Mouse (Mus musculus): ENCODE results near the gene Pla1a. TPM values are rescaled to one million over a fixed set of nuclear protein-coding genes. Genes with fewer than 3 reads are reported as not detected.

Gene Pla1a
- total and polyA plus RNA-seq, 2 experiments from 2014 or later: 0.74 to 2.5 TPM

GRCm38 (mm10) chr16:38474677-38475286 lies 41.8 kb upstream of the Pla1a start:
- H3K4me3 ChIP-seq (ENCODE audit: low read depth, low read length): no peak overlapping the region
- ATAC-seq: no peak
- no peaks in the 10 kb centered on the region for H3K36me3 ChIP-seq (ENCODE audit: insufficient read depth)
- H3K9me3 ChIP-seq (ENCODE audit: low read length): no peaks in the 10 kb centered on the region
- no peak overlapping the region for H3K4me2 ChIP-seq (ENCODE audit: low read depth)
- H3K27ac ChIP-seq (ENCODE audit: low read depth, low read length): no peak overlapping the region
- 91% methylated on average over 9 of the region's 9 CpGs for WGBS
- no peak overlapping the region for H3K9ac ChIP-seq
- no peak for DNase-seq
- no peaks in the 10 kb centered on the region for H3K27me3 ChIP-seq (ENCODE audit: insufficient read depth, low read length)
- TF ChIP-seq CTCF (IDR thresholded peaks at IDR 0.05; ENCODE audit: low read depth): no peak
- H3K4me1 ChIP-seq (ENCODE audit: insufficient read depth): no peaks in the 10 kb centered on the region

- TF ChIP-seq CTCF (IDR thresholded peaks at IDR 0.05; ENCODE audit: low read depth): no peak
Observed at GRCm38 (mm10) chr16:38473661-38474060, 40.7 kb upstream of the Pla1a start.

GRCm38 (mm10) chr16:38472507-38472873 lies 39.5 kb upstream of the Pla1a start:
- Histone ChIP-seq H3K36me3 (ENCODE audit: insufficient read depth) (no peaks in the 10 kb centered on the region), H3K27ac (ENCODE audit: low read depth, low read length) (no peak overlapping the region), H3K4me1 (ENCODE audit: insufficient read depth) (no peaks in the 10 kb centered on the region), H3K4me3 (ENCODE audit: low read depth, low read length) (no peak overlapping the region), H3K9me3 (ENCODE audit: low read length) (no peaks in the 10 kb centered on the region), H3K27me3 (ENCODE audit: insufficient read depth, low read length) (no peaks in the 10 kb centered on the region), H3K9ac (no peak overlapping the region), H3K4me2 (ENCODE audit: low read depth) (no peak overlapping the region)
- WGBS: 92% methylated on average over 5 of the region's 5 CpGs
- TF ChIP-seq CTCF (IDR thresholded peaks at IDR 0.05; ENCODE audit: low read depth): no peak
- DNase-seq (no peak), ATAC-seq (no peak)

More at GRCm38 (mm10) chr16:38473661-38474060, 40.7 kb upstream of the Pla1a start:
- Histone ChIP-seq H3K36me3 (ENCODE audit: insufficient read depth) (no peaks in the 10 kb centered on the region), H3K9me3 (ENCODE audit: low read length) (no peaks in the 10 kb centered on the region), H3K4me1 (ENCODE audit: insufficient read depth) (no peaks in the 10 kb centered on the region), H3K4me3 (ENCODE audit: low read depth, low read length) (no peak overlapping the region), H3K27me3 (ENCODE audit: insufficient read depth, low read length) (no peaks in the 10 kb centered on the region), H3K9ac (no peak overlapping the region), H3K4me2 (ENCODE audit: low read depth) (no peak overlapping the region), H3K27ac (ENCODE audit: low read depth, low read length) (no peak overlapping the region)
- no peak for DNase-seq
- 91% methylated on average over 5 of the region's 5 CpGs for WGBS
- ATAC-seq: no peak

- H3K27me3 ChIP-seq (ENCODE audit: insufficient read depth, low read length): no peaks in the 10 kb centered on the region
- WGBS: 85% methylated on average over 11 of the region's 11 CpGs
- no peak for DNase-seq
- no peaks in the 10 kb centered on the region for H3K4me1 ChIP-seq (ENCODE audit: insufficient read depth)
- H3K9ac ChIP-seq: no peak overlapping the region
- H3K9me3 ChIP-seq (ENCODE audit: low read length): no peaks in the 10 kb centered on the region
- H3K4me3 ChIP-seq (ENCODE audit: low read depth, low read length): no peak overlapping the region
- ATAC-seq: no peak
- H3K36me3 ChIP-seq (ENCODE audit: insufficient read depth): no peaks in the 10 kb centered on the region
- TF ChIP-seq CTCF (IDR thresholded peaks at IDR 0.05; ENCODE audit: low read depth): no peak
- H3K27ac ChIP-seq (ENCODE audit: low read depth, low read length): no peak overlapping the region
- H3K4me2 ChIP-seq (ENCODE audit: low read depth): no peak overlapping the region
Observed at GRCm38 (mm10) chr16:38471697-38472506, 39.0 kb upstream of the Pla1a start.

- Histone ChIP-seq H3K36me3 (ENCODE audit: insufficient read depth) (no peaks in the 10 kb centered on the region), H3K9ac (no peak overlapping the region), H3K4me2 (ENCODE audit: low read depth) (no peak overlapping the region), H3K4me3 (ENCODE audit: low read depth, low read length) (no peak overlapping the region), H3K27me3 (ENCODE audit: insufficient read depth, low read length) (no peaks in the 10 kb centered on the region), H3K9me3 (ENCODE audit: low read length) (no peaks in the 10 kb centered on the region), H3K4me1 (ENCODE audit: insufficient read depth) (no peaks in the 10 kb centered on the region), H3K27ac (ENCODE audit: low read depth, low read length) (no peak overlapping the region)
- no peak for DNase-seq
- ATAC-seq: no peak
- 65% methylated on average over 8 of the region's 8 CpGs for WGBS
- TF ChIP-seq CTCF (IDR thresholded peaks at IDR 0.05; ENCODE audit: low read depth): no peak
Observed at GRCm38 (mm10) chr16:38469437-38469836, 36.5 kb upstream of the Pla1a start.

- no peak for TF ChIP-seq CTCF (IDR thresholded peaks at IDR 0.05; ENCODE audit: low read depth)
- ATAC-seq (no peak), DNase-seq (no peak)
- H3K27me3 ChIP-seq (ENCODE audit: insufficient read depth, low read length): no peaks in the 10 kb centered on the region
- H3K4me3 ChIP-seq (ENCODE audit: low read depth, low read length): no peak overlapping the region
- WGBS: 31% methylated on average over 3 of the region's 3 CpGs
- no peaks in the 10 kb centered on the region for H3K36me3 ChIP-seq (ENCODE audit: insufficient read depth)
- no peaks in the 10 kb centered on the region for H3K4me1 ChIP-seq (ENCODE audit: insufficient read depth)
- no peak overlapping the region for H3K4me2 ChIP-seq (ENCODE audit: low read depth)
- H3K9ac ChIP-seq: no peak overlapping the region
- H3K9me3 ChIP-seq (ENCODE audit: low read length): no peaks in the 10 kb centered on the region
- H3K27ac ChIP-seq (ENCODE audit: low read depth, low read length): no peak overlapping the region
Observed at GRCm38 (mm10) chr16:38468706-38469018, 35.7 kb upstream of the Pla1a start.

GRCm38 (mm10) chr16:38467917-38468705 lies 35.2 kb upstream of the Pla1a start:
- no peak for DNase-seq
- Histone ChIP-seq H3K4me3 (ENCODE audit: low read depth, low read length) (no peak overlapping the region), H3K36me3 (ENCODE audit: insufficient read depth) (no peaks in the 10 kb centered on the region), H3K9me3 (ENCODE audit: low read length) (no peaks in the 10 kb centered on the region), H3K27me3 (ENCODE audit: insufficient read depth, low read length) (no peaks in the 10 kb centered on the region), H3K4me1 (ENCODE audit: insufficient read depth) (no peaks in the 10 kb centered on the region), H3K9ac (no peak overlapping the region), H3K4me2 (ENCODE audit: low read depth) (no peak overlapping the region), H3K27ac (ENCODE audit: low read depth, low read length) (no peak overlapping the region)
- 86% methylated on average over 8 of the region's 8 CpGs for WGBS
- TF ChIP-seq CTCF (IDR thresholded peaks at IDR 0.05; ENCODE audit: low read depth): no peak
- ATAC-seq: no peak
